Mouse (Mus musculus): ENCODE measurements around the gene Bbs7.
A peak's percentile ranks its signal among the peaks of the same experiment; 100 is the strongest.

Gene Bbs7

DNA sequence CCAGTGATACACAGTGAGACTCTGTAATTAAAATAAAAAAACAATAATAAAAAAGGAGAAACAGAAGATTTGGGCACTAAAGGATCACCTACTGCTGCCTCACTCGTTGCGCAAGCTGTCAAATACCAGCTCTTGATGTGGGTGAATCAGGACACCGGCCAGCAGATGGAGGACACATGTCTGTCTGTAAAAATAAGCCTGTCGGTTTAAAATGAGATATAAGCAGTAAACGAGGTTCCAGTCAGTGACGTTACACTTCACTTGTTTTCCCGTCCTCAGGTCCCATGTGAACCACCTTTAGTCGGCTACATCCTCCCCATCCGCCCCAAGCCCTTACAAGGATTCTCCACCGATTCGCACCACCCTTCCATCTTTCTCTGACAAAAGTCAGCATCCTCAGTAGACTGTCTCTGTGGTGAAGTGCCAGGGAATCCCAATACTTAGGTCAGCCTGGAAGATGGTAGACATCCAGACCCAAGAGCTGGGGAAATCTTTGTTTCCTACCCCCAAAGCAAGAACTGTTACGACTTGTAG is 61.4 kb downstream of the Bbs7 start:
- peak in 1 of 2 experiments; percentile 11 for DNase-seq (ENCODE audit: low spot score in 2 of 2)

DNA sequence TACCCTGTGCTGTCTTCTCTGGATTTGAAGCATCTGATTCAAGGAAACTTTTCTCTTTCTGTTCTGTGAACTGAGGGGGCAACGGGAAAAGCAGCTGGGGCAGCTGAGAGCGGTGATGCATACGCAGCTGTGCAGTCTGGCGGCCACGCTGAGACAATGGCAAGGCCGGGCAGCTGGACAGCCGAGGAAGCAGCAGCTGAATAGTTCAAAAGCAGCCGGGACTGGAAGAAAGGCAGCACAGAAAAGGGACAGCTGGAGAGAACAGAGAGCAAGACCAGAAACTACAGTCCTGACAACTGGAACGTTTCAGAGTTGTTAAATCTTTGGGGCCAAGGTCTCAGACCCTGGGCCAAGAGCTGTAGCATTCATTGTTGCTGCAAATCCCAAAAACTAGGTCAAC is 61.9 kb downstream of the Bbs7 start:
- peak in 1 of 2 experiments; percentile 20 for DNase-seq (ENCODE audit: low spot score in 2 of 2)

DNA sequence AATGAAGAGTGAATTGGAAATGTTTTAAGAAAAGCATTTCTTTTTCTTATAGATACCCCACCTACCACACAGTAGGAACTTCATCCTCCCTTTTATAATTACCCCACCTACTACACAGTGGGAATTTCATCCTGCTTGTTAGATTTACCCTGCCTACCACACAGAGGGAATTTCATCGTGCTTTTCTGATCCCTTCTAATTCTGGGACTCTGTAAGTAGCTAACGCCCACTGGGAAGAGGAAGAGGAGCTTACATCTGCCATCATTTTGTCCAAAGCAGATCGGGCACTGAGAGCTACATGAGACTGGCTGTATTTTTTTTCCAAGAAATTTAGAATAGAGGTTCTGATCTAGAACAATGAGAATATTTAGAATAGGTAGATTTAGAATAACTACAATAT is 68.3 kb downstream of the Bbs7 start:
- no peak for DNase-seq (ENCODE audit: low spot score in 2 of 2)

GRCm38 (mm10) chr3:36541399-36541798 is 71.9 kb downstream of the Bbs7 start:
- no peak for DNase-seq (ENCODE audit: low spot score in 2 of 2)

DNA sequence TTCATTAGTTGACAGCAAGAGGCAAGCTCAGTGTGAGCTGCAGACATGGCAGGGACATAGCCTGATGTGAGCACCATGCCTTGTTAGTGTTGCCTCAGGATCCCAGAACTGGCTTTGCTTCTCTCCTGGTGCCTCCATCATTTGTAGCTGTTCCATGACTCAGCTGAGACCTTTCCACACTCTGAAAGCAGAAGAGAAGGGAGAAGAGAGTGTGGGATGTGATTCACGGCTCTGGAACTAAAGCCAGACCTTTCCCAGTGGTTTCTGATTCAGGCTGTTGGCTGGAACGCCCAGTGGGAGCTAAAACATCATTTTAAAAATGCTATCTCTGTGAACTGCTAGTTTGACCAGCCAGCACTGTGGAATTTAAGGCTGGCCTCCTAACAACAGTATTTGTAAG is 72.5 kb downstream of the Bbs7 start:
- DNase-seq (ENCODE audit: low spot score in 2 of 2): no peak

DNA sequence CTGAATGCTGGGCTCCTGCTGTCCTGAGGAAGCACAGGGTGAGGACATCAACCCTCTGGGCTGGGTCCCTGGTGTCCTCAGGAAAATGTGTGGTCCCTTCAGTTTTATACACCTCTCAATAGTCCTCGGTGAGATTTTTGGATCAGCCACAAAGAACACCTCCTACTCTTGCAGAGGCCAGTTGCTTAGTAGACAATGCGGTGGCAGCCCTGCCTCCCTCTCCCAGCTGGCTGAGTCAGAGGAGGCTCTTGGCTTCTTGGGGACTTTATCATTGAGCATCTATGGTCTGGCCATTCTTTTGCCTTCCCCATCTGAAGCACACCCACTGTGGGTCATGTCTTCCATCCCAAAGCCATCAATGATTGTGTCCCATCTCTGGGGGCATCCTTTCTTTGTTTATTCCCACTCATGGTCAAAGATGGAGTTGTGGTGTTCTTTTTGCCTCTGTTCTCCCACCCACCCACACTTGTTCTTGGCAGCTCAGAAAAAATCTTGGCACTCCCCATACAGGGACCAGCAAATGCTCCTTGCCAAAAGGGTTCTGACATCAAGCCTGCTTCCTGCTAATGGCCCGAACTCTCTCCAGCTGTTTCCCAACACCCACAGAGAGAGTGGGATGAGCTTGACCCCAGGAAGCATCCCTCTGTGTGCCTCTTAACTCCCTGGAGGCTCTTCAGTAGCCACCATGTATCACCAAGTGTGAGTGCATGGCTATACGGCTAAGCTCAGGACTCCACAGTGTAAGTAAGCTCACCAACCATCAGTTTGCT is 75.4 kb downstream of the Bbs7 start:
- DNase-seq (ENCODE audit: low spot score in 2 of 2): no peak

DNA sequence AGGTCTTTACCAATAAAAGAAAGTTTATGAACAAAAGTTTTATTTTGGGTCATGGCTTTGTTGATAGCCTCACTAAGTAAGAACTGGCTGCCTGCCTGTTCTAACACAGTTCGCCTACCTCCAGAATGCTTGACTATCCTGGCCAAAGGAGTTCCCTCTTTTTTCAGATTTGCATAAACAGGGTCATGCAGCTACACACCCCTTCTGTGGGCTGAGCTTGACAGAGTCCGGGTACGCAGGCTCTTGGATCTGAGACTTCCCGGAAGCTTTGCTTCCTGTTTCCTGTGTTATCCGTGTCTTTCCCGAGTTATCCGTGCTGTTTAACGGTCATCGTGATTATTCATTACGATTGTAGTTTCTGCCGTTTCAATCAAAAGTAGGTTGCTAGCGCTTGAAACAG is 77.2 kb downstream of the Bbs7 start:
- no peak for DNase-seq (ENCODE audit: low spot score in 2 of 2)

DNA sequence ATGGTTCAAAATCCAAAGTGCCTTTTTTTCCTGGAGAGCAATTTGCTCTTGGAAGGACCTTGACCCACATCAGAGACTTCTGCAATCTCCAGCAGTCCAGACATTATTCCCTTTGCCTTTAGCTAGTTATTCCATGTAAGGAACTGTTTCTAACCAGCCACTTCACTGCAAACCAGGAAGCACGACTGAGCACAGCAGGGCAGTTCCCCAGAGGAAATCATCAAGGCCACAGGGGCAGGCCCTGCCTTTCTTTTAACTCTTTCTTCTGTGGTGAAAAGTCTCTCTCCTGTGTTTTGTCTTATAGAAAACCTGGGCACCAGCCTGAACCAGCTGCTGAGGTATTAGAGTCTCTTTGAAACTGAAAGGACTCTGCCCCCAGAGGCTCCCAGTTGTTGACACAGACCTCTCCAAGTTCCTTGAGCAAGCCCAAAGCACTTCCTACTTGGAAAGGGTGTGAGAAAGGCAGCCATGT is 80.0 kb downstream of the Bbs7 start:
- no peak for DNase-seq (ENCODE audit: low spot score in 2 of 2)

- DNase-seq (ENCODE audit: low spot score in 2 of 2): no peak
Measured at GRCm38 (mm10) chr3:36532738-36533137, 80.5 kb downstream of the Bbs7 start.

DNA sequence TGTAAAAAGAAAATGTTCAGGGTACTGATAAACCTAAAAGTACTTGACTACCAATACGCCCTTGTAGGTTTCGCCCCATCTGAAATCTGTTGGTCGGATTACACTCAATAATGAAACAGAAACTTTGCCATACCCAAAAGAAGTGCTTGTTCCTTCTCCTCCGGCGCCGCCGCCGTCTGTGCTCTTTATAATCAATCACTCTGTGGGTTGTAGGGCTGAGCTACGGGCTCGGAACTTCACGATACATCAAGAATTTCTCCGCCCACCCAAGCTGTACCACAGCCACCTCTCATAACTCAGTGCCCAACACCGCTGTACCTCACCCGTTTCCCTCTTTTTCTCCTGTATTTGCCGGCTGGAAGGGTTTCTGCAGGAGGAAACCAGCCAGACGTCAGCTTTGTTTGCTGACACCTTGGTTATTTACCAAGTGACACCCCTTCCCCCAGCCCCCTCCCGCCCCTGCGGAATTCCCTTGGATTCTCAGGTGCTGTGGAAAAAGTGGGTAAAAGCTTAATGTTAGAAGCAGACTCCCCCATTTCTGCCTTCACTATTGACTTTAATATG is 81.2 kb downstream of the Bbs7 start:
- DNase-seq (ENCODE audit: low spot score in 2 of 2): no peak

DNA sequence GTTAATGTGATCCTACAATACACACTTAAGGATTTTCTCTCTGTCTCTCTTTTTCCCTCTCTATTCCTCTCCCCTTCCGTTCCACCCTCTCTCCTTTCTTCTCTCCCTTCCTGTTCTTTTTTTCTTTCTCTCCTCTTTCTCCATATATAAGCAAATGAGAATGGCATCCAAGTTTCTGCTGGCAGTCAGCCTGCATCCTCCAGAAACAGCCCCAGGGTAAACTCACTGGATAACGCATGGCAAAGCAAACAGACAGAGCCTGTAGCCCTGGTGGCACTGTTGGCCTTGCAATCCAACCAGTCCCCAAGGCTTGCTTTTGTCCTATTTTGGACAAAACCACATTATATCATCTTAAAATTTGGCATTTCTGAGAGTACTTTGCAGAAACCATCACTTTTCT is 82.0 kb downstream of the Bbs7 start:
- no peak for DNase-seq (ENCODE audit: low spot score in 2 of 2)

GRCm38 (mm10) chr3:36530781-36531180 is 82.5 kb downstream of the Bbs7 start:
- no peak for DNase-seq (ENCODE audit: low spot score in 2 of 2)

DNA sequence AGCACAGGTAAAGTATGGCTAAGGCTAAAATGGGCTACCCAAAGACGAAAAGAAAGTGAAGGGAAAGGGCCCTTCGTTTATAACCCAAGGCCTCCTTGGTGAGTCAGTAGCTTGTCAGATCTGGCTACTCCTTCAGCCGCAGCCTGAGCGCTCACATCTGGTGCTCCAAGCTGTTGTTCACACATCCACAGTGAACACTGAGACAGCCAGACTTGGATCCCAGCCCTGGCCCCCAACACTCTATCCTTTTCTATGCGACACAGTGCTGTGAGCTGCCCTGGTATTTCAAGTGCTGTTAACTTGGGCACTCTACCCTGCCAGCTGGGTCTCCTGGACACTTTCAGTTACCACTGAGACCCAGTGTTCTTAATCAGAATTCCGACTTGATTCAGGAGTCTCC is 82.9 kb downstream of the Bbs7 start:
- no peak for DNase-seq (ENCODE audit: low spot score in 2 of 2)

- no peak for DNase-seq (ENCODE audit: low spot score in 2 of 2)
Measured at GRCm38 (mm10) chr3:36524466-36524865, 88.8 kb downstream of the Bbs7 start.
